Mouse (Mus musculus): ENCODE measurements around the gene Nav2. TPM values are rescaled to one million over a fixed set of nuclear protein-coding genes. Genes with fewer than 3 reads are reported as not detected.

The Nav2 gene
- polyA plus RNA-seq, 1 experiment: 32.5 TPM

- Histone ChIP-seq H3K27me3 (ENCODE audit: control insufficient read depth, insufficient read depth, low read length) (no peaks in the 10 kb centered on the region), H3K4me1 (ENCODE audit: control insufficient read depth, insufficient read depth, low read length) (peaks cover 32% of the 10 kb centered on the region), H3K4me3 (replicated peaks; ENCODE audit: insufficient read depth, low read depth, low read length) (no peak overlapping the region), H3K27ac (ENCODE audit: insufficient read depth, low read length) (no peak overlapping the region)
- no peak for DNase-seq
- TF ChIP-seq CTCF (IDR thresholded peaks at IDR 0.05; ENCODE audit: borderline replicate concordance, insufficient read depth, low read depth, low read length) (no peak), POLR2A (IDR thresholded peaks at IDR 0.05; ENCODE audit: borderline replicate concordance, insufficient read depth, low read length) (no peak)
- WGBS: 67% methylated on average over 12 of the region's 12 CpGs
Observed at GRCm38 (mm10) chr7:48965796-48966512, 57.4 kb downstream of the Nav2 start.

- 74% methylated on average over 7 of the region's 7 CpGs for WGBS
- no peak for DNase-seq
- TF ChIP-seq POLR2A (IDR thresholded peaks at IDR 0.05; ENCODE audit: borderline replicate concordance, insufficient read depth, low read length): no peak
- TF ChIP-seq CTCF (IDR thresholded peaks at IDR 0.05; ENCODE audit: borderline replicate concordance, insufficient read depth, low read depth, low read length): no peak
Observed at GRCm38 (mm10) chr7:48981013-48981412, 72.5 kb downstream of the Nav2 start.

DNA sequence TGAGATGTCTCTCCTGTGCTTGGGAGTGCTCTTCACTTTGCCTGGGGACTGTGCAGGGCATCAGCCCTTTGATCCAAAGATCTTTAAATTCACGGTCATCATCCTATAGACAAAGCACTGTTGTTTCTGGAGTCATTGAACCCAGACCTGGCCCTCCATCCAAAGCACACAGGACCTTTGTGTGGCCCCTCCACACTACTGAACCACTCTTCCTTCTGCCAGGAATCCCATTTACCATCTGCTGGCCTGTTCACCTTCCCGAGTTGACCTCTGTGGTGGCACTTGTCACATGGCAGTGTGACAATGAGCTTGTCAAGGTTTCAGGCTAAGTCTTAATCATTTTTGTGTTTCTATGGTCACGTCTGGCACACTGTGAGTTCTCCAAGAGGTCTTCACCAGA is 73.3 kb downstream of the Nav2 start:
- DNase-seq: no peak
- Histone ChIP-seq H3K27ac (ENCODE audit: insufficient read depth, low read length) (no peak overlapping the region), H3K4me3 (replicated peaks; ENCODE audit: insufficient read depth, low read depth, low read length) (no peak overlapping the region), H3K27me3 (ENCODE audit: control insufficient read depth, insufficient read depth, low read length) (no peaks in the 10 kb centered on the region), H3K4me1 (ENCODE audit: control insufficient read depth, insufficient read depth, low read length) (0 out of 2 replicates have a peak, but pooled peaks cover 2% of the 10 kb centered on the region)
- WGBS: 56% methylated on average over 3 of the region's 3 CpGs
- TF ChIP-seq CTCF (IDR thresholded peaks at IDR 0.05; ENCODE audit: borderline replicate concordance, insufficient read depth, low read depth, low read length) (no peak), POLR2A (IDR thresholded peaks at IDR 0.05; ENCODE audit: borderline replicate concordance, insufficient read depth, low read length) (no peak)

More at GRCm38 (mm10) chr7:48981013-48981412, 72.5 kb downstream of the Nav2 start:
- Histone ChIP-seq H3K27me3 (ENCODE audit: control insufficient read depth, insufficient read depth, low read length) (no peaks in the 10 kb centered on the region), H3K4me1 (ENCODE audit: control insufficient read depth, insufficient read depth, low read length) (0 out of 2 replicates have a peak, but pooled peaks cover 2% of the 10 kb centered on the region), H3K4me3 (replicated peaks; ENCODE audit: insufficient read depth, low read depth, low read length) (no peak overlapping the region), H3K27ac (ENCODE audit: insufficient read depth, low read length) (no peak overlapping the region)

DNA sequence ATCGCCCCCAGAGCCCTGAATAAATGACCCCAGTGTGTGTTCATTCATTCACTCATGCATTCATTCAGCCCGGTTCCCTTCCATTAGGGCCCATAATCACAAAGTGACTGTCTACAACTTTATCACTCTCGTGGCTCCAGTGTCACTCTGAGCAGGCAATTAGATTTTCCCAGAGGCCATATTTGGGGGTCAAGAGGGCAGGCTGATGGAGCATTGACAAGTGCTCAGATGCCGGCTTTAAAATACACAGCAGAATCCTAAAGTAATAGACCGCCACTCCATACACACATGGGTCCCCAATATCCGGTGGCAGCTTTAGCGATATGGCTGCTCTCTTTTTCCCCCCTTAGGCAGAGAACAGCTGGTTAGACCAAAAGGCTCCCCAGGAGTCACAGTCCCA is 74.1 kb downstream of the Nav2 start:
- no peak for DNase-seq
- H3K4me1 ChIP-seq (ENCODE audit: control insufficient read depth, insufficient read depth, low read length): peaks cover 3% of the 10 kb centered on the region; the same call in 1 of the 2 replicates
- TF ChIP-seq POLR2A (IDR thresholded peaks at IDR 0.05; ENCODE audit: borderline replicate concordance, insufficient read depth, low read length) (no peak), CTCF (IDR thresholded peaks at IDR 0.05; ENCODE audit: borderline replicate concordance, insufficient read depth, low read depth, low read length) (no peak)
- no peak overlapping the region for H3K4me3 ChIP-seq (replicated peaks; ENCODE audit: insufficient read depth, low read depth, low read length)
- no peak overlapping the region for H3K27ac ChIP-seq (ENCODE audit: insufficient read depth, low read length)
- WGBS: 85% methylated on average over 7 of the region's 7 CpGs
- H3K27me3 ChIP-seq (ENCODE audit: control insufficient read depth, insufficient read depth, low read length): no peaks in the 10 kb centered on the region

- H3K4me3 ChIP-seq (replicated peaks; ENCODE audit: insufficient read depth, low read depth, low read length): no peak overlapping the region
- TF ChIP-seq CTCF (IDR thresholded peaks at IDR 0.05; ENCODE audit: borderline replicate concordance, insufficient read depth, low read depth, low read length) (no peak), POLR2A (IDR thresholded peaks at IDR 0.05; ENCODE audit: borderline replicate concordance, insufficient read depth, low read length) (no peak)
- WGBS: 61% methylated on average over 8 of the region's 8 CpGs
- DNase-seq: no peak
- H3K27me3 ChIP-seq (ENCODE audit: control insufficient read depth, insufficient read depth, low read length): no peaks in the 10 kb centered on the region
- peaks cover 9% of the 10 kb centered on the region for H3K4me1 ChIP-seq (ENCODE audit: control insufficient read depth, insufficient read depth, low read length)
- H3K27ac ChIP-seq (ENCODE audit: insufficient read depth, low read length): no peak overlapping the region
Observed at GRCm38 (mm10) chr7:48991911-48992552, 83.5 kb downstream of the Nav2 start.

- peaks cover 9% of the 10 kb centered on the region for H3K4me1 ChIP-seq (ENCODE audit: control insufficient read depth, insufficient read depth, low read length)
- no peaks in the 10 kb centered on the region for H3K27me3 ChIP-seq (ENCODE audit: control insufficient read depth, insufficient read depth, low read length)
- no peak overlapping the region for H3K27ac ChIP-seq (ENCODE audit: insufficient read depth, low read length)
- DNase-seq: no peak
- WGBS: 60% methylated on average over 13 of the region's 13 CpGs
- no peak for TF ChIP-seq CTCF (IDR thresholded peaks at IDR 0.05; ENCODE audit: borderline replicate concordance, insufficient read depth, low read depth, low read length)
- no peak overlapping the region for H3K4me3 ChIP-seq (replicated peaks; ENCODE audit: insufficient read depth, low read depth, low read length)
Observed at GRCm38 (mm10) chr7:48995171-48995570, 86.7 kb downstream of the Nav2 start.

- DNase-seq: no peak
- no peak overlapping the region for H3K27ac ChIP-seq (ENCODE audit: insufficient read depth, low read length)
- WGBS: 85% methylated on average over 8 of the region's 8 CpGs
Observed at GRCm38 (mm10) chr7:48995701-48996100, 87.2 kb downstream of the Nav2 start.

GRCm38 (mm10) chr7:48996829-48997228 is 88.3 kb downstream of the Nav2 start:
- no peak overlapping the region for H3K4me3 ChIP-seq (replicated peaks; ENCODE audit: insufficient read depth, low read depth, low read length)
- no peaks in the 10 kb centered on the region for H3K27me3 ChIP-seq (ENCODE audit: control insufficient read depth, insufficient read depth, low read length)
- H3K4me1 ChIP-seq (ENCODE audit: control insufficient read depth, insufficient read depth, low read length): peaks cover 7% of the 10 kb centered on the region
- no peak for TF ChIP-seq CTCF (IDR thresholded peaks at IDR 0.05; ENCODE audit: borderline replicate concordance, insufficient read depth, low read depth, low read length)
- no peak for TF ChIP-seq POLR2A (IDR thresholded peaks at IDR 0.05; ENCODE audit: borderline replicate concordance, insufficient read depth, low read length)
- no peak for DNase-seq
- WGBS: 76% methylated on average over 5 of the region's 5 CpGs
- H3K27ac ChIP-seq (ENCODE audit: insufficient read depth, low read length): no peak overlapping the region

More at GRCm38 (mm10) chr7:48995701-48996100, 87.2 kb downstream of the Nav2 start:
- TF ChIP-seq POLR2A (IDR thresholded peaks at IDR 0.05; ENCODE audit: borderline replicate concordance, insufficient read depth, low read length): no peak
- TF ChIP-seq CTCF (IDR thresholded peaks at IDR 0.05; ENCODE audit: borderline replicate concordance, insufficient read depth, low read depth, low read length): no peak
- Histone ChIP-seq H3K4me1 (ENCODE audit: control insufficient read depth, insufficient read depth, low read length) (peaks cover 9% of the 10 kb centered on the region), H3K4me3 (replicated peaks; ENCODE audit: insufficient read depth, low read depth, low read length) (no peak overlapping the region), H3K27me3 (ENCODE audit: control insufficient read depth, insufficient read depth, low read length) (no peaks in the 10 kb centered on the region)

Data from cerebellum, adult 2 months (tissue).